Mouse (Mus musculus) layer of hippocampus, adult 9-10 months (tissue): ENCODE measurements around the gene Ago1.

Experiments
- DNase-seq: peaks from one replicate; pipeline ENCODE4 v3.0.0; 2022; ENCODE audit warnings: low spot score

The Ago1 gene

GRCm38 (mm10) chr4:126468285-126468901 is at the start of gene Ago1:
Gene Ago1, minus strand, starts transcription at chr4:126468583.
- DNase-seq, result peak; percentile 86

DNA sequence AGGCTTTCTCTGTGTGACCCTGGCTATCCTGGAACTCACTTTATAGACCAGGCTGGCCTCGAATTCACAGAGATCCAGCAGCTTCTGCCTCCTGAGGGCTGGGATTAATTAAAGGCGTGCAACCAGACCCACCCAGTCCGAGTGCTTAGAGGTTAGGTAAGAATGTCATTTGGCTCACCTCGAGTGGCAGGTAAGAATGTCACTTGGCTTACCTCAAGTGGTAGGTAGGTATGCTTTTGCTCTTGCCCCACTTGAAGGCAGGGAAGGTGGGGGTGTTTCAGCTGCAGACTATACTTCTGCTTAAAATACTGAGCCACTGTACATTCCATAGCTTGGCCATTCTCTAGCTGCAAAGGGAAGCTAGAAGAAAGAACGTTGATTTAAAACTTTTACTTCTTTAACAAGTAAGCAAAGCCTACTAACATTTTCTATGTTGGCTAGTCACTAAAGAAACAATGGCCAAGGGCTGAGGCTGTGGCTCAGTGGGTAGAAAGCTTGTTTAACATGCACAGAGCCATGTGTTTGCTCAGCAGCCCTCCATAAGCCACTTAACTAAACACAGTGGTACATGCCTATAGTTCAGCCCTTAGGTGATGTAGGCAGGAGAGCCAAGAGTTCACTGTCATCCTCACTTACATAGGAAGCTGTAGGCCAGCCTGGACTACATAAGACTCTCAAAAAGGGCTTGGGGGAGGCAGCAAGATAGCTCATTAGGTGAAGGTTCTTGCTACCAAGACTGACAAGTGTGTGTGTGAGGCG is 44.1 kb upstream of the Ago1 start:
- DNase-seq, result no peak

- DNase-seq, result no peak
These were observed 42.6 kb upstream of the Ago1 start for GRCm38 (mm10) chr4:126511013-126511412.

DNA sequence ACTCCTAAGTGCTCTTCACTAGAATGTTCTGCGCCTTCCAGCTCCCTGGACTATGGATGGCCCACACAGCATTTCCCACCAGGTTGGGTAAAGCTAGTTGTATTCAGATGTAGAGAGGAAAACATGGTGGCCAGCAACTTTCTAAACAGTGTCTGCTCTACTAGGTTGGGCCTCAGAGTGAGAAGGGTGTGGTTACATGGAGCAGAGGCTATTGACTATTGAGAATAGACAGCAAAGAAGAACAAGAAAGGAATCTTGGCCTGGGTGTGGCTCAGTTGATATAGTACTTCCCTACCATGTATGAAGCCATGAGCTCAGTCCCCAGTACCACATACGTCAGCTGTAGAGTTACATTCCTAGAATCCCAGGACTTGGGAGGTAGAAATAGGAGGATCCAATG is 40.7 kb upstream of the Ago1 start:
- DNase-seq, result no peak

DNA sequence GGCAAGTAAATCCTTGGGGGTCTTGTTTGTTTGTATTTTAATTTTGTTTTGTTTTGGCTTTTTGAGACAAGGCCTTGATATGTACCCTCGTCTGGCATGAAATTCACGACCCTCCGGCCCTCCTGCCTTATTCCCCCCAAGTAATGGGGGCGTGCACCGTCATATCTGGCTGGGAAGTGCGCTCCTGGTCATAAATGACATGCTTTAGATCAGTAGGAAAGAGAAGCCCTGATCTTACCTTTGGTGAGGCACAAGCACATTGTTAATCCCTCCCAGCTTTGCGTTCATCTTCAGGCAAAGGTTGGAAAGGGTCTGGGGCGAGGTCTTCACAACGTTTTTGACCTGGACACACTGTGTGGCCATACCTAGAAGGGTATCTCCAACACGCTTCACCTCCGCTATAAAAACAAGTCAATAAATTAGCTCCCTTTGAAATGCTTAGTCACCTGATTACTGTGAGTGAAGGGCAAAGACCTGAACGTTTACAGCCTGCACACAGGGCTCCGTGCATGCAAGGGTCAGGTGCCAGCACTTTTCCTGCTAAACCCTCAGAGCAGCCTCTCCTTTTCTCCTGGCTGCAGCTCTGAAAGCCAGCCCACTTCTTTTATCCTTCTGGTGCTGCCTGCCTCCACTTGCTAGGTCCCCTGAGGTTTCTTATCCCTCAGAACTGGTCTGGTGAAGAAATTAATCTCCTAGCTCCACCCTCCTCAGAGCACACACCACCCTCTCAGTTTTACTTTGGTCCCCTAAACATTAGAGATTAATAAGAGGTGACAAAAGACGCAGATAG is 39.9 kb upstream of the Ago1 start:
- DNase-seq, result no peak

GRCm38 (mm10) chr4:126502977-126503309 is 34.6 kb upstream of the Ago1 start:
- no peak for DNase-seq

GRCm38 (mm10) chr4:126502141-126502976 is 34.0 kb upstream of the Ago1 start:
- no peak for DNase-seq

DNA sequence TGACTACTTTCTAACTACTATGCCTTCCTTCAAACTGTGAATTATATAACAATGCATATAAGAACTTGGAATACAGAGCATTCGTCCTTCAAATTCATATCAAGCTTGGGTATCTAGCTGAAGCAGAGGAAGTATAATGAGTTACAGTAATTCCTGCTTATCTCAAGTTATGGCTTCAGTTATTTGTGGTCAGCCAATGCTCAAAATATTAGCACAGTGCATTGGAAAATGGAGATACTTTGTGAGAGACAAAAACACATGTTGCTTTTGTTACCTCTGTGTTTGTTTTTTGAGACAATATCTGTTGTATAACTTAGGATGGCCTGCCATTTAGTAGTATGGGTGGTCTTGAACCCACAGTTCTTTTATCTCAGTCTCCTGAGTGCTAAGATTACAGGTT is 30.2 kb upstream of the Ago1 start:
- no peak for DNase-seq

DNA sequence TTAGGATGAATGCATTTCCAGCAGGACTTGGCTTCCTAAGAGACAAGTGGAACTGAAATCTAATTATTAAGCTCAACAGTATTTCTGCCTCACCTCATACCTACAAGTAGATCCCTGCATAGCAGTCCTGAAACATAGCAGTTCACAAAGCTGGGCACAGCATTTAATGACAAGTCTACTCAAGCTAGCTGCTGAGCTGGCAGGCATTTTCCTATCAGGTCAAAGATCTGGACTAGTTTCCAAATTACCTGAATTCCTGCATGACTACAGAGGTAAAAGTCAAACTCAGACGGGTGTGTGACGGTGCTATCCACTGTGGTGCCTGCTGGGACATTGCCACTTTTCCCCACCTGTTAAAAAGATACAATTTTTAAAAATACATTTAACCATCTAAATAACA is 28.6 kb upstream of the Ago1 start:
- DNase-seq, result no peak

GRCm38 (mm10) chr4:126495942-126496790 is 27.8 kb upstream of the Ago1 start:
- no peak for DNase-seq

DNA sequence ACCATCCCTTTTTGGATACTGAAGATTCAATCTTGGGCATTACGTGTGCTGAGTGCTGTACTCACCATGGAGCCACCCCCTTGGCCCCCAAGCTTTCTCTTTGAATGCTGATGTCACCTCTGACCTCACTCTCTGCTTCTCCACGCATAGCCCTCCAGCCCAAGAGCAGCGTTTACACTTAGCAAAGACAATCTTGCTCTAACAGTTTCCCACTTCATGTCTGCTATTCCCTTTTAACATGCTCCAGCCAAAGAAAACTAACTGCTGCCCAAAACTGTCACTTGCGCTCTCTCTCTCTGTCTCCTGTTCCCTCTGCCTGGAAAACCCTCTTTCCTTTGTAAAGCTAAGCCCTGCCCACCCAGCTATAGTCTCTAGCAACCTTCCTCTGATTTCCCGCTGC is 27.1 kb upstream of the Ago1 start:
- no peak for DNase-seq

DNA sequence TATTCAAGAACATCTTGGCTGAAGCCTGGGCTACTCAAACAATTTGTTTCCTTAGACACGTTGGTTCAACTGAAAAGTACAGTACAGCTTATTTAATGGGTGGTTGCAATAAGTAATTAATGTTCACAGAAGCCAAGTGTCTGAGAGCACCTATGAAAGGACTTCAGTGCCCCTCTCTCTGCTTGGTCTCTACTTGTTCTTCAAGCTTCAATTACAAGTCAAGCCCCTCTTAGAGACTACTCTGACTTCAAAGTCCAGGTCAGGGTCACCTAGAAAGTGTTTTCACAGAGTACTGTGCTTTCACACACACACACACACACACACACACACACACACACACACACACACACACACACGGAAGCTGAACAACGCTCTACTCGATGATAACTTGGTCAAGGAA is 25.0 kb upstream of the Ago1 start:
- DNase-seq, result no peak

DNA sequence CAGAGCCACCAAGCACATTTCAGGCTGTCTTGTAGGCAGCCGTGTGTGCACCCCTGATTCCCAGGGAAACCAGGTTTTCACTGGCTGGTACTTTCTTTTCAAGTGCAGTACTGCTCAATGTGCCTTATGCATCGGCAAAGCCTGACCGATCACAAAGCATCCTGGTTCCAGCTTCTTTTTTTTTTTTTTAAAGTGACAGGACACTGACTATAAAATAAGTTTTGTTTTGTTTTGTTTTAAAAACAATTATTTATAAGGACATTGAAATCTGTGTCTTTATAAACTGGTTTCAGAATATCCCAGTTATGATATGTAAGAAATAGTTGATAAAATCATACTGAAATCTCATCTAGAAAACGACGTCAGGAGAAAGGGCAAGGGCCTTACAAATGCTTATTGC is 23.6 kb upstream of the Ago1 start:
- DNase-seq, result no peak

DNA sequence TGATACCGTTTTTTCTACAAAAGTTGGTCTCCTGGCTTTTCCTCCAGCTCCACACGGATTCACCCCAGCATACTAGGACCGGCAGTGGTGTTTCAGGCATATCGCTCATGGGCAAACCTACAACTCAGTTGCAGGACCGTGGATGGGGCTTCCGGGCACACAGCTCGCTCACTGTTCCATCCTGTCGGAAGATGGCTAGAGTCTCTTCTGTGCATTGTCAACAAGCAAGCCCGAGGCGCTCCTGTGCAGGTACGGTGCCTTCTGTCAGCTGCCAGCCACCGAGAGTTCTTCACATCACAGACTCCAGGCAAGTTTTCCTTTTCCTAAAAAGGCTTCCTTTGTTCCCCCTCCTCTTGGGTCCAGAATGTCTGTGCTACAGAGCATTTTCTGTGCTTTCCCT is 22.3 kb upstream of the Ago1 start:
- DNase-seq, result no peak

DNA sequence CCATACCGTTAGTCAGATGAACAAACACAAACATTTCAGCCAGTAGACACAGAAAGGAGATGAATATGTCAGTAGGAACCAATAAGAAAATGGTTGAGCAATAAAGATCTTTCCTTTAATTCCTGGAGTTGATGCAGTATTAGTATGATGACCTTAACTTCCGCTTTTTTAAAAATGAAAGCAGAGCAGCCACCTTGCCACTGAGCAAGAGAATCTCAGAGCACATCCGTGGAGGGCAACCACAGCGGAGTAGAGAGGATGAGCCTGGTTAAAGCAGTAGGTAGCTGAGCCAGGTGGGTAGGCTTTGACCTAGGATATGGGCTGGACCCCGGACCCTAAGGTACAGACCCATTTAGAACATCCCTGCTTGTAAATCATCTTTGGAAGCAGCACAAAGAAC is 21.4 kb upstream of the Ago1 start:
- no peak for DNase-seq

- no peak for DNase-seq
These were observed 17.8 kb upstream of the Ago1 start for GRCm38 (mm10) chr4:126486217-126486616.

- DNase-seq, result no peak
These were observed 16.7 kb upstream of the Ago1 start for GRCm38 (mm10) chr4:126485065-126485464.

- no peak for DNase-seq
These were observed 15.5 kb upstream of the Ago1 start for GRCm38 (mm10) chr4:126483874-126484273.

DNA sequence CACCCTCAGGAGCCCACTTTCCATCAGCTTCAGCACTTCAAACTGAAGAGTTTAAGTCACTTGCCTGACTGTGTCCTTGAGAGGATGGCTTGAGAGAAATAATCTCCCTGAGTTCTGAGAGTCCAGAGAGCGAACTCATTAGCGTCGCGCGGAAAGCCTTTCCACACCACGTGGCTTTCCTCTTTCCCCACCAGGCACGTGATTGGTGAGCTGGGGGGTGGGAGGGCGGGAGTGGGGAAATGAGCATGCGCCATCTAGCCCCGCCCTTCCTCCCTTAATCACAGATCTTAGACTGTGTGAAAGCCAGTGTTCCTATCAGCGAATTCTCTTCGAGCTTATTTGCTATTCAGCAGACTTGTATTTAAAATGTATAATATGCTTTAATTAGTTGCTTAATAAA is 14.6 kb upstream of the Ago1 start:
- no peak for DNase-seq

DNA sequence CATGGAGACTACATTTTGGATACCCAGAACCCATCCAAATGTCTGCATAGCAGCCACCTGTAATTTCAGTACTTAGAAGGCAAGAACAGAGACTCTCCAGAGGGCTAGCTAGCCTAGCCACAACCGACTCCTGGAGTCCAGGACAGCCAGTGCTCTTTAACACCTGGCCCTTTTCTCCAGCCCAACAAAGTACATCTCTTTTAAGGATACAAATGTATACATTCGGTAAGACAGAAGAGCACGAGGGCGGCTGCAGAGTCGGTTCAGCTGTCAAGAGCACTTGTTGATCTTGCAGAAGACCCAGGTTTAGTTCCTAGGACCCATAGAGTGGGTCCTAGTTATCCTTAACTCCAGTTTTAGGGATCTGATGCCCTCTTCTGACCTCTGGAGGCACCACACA is 13.1 kb upstream of the Ago1 start:
- DNase-seq, result no peak

GRCm38 (mm10) chr4:126480288-126480687 is 11.9 kb upstream of the Ago1 start:
- DNase-seq, result no peak
